Mouse (Mus musculus) limb, embryonic 14.5 days (tissue): ENCODE measurements around the gene Fam133b. TPM values are rescaled to one million over a fixed set of nuclear protein-coding genes. Genes with fewer than 3 reads are reported as not detected.
A peak's percentile ranks its signal among the peaks of the same experiment; 100 is the strongest.

Experiments
- ATAC-seq: fragments of 200-750 bp; cut with Nextera tagmentation; 2 replicates; pipeline ENCODE4 v1.8.0; 2017; ENCODE audit warnings: low read depth, moderate number of reproducible peaks, moderate TSS enrichment; ENCODE audit not compliant: low FRiP score
- DNase-seq: peaks from one replicate; pipeline ENCODE4 v3.0.0-alpha.2; 2015; ENCODE audit warnings: low spot score
- H3K27ac ChIP-seq: fragments of 300-500 bp; sonication (generic); replicated peaks from 2 replicates; pipeline ENCODE4 v1.5.1; 2014; ENCODE audit warnings: low read depth, mild to moderate bottlenecking, low read length, moderate library complexity, mixed read lengths
- H3K27me3 ChIP-seq: fragments of 300-500 bp; sonication (generic); 2 replicates; pipeline ENCODE4 v1.6.1; 2014; ENCODE audit warnings: low read length, mixed read lengths; ENCODE audit not compliant: control insufficient read depth, insufficient read depth
- H3K36me3 ChIP-seq: fragments of 300-500 bp; sonication (generic); 2 replicates; pipeline ENCODE4 v1.6.1; 2014; ENCODE audit warnings: mild to moderate bottlenecking, low read length, moderate library complexity, mixed read lengths; ENCODE audit not compliant: control insufficient read depth, insufficient read depth
- H3K4me1 ChIP-seq: fragments of 300-500 bp; sonication (generic); 2 replicates; pipeline ENCODE4 v1.6.1; 2014; ENCODE audit warnings: antibody characterized with exemption, low read length, mixed read lengths; ENCODE audit not compliant: control insufficient read depth, insufficient read depth
- H3K4me2 ChIP-seq: fragments of 300-500 bp; sonication (generic); replicated peaks from 2 replicates; pipeline ENCODE4 v1.6.1; 2014; ENCODE audit warnings: low read depth, mild to moderate bottlenecking, low read length, moderate library complexity; ENCODE audit not compliant: severe bottlenecking
- H3K4me3 ChIP-seq: fragments of 300-500 bp; sonication (generic); replicated peaks from 2 replicates; pipeline ENCODE4 v1.5.1; 2014; ENCODE audit warnings: low read length
- H3K9ac ChIP-seq: fragments of 300-500 bp; sonication (generic); 2 replicates; pipeline ENCODE4 v1.6.1; 2014; ENCODE audit warnings: mild to moderate bottlenecking, low read depth, low read length, moderate library complexity; ENCODE audit not compliant: severe bottlenecking
- H3K9me3 ChIP-seq: fragments of 300-500 bp; sonication (generic); 2 replicates; pipeline ENCODE4 v1.6.1; 2016; ENCODE audit warnings: low read length; ENCODE audit not compliant: control insufficient read depth
- POLR2A ChIP-seq: fragments of 200-500 bp; IDR thresholded peaks from 2 replicates; pipeline ENCODE4 v1.8.0; 2012; ENCODE audit warnings: inconsistent platforms, mild to moderate bottlenecking, moderate library complexity, borderline replicate concordance; ENCODE audit not compliant: insufficient read depth, insufficient read length; ENCODE audit errors: extremely low read depth
- WGBS: fragments of 180-500 bp; shearing (Covaris S2); extraction: QIAGEN DNeasy Blood & Tissue Kit; methylation state at CpG from one replicate; pipeline ENCODE4 v1.1.7; 2014; 5-methylcytosine and 5-hydroxymethylcytosine counted together
- polyA plus RNA-seq, 2 experiments: library from polyadenylated mRNA; depleted of rRNA in 1 of 2; stranded (reverse) in 1 of 2; unstranded in 1 of 2; fragments of >200 nt; fragmentation: Nextera tagmentation in 1 of 2; extraction: Ambion mirVana in 1 of 2; gene quantifications; 2 replicates each; pipeline versions ENCODE4 v1.2.1 to v1.2.3; 2012 to 2014

Fam133b gene
- polyA plus RNA-seq, 2 experiments, result 29.2 to 32.1 TPM

GRCm38 (mm10) chr5:3512584-3512983 is 31.0 kb upstream of the Fam133b start:
- Histone ChIP-seq H3K9ac (no peak overlapping the region), H3K9me3 (no peaks in the 10 kb centered on the region), H3K4me3 (no peak overlapping the region), H3K27ac (no peak overlapping the region), H3K4me1 (peaks cover 3% of the 10 kb centered on the region; the same call in 1 of the 2 replicates), H3K4me2 (no peak overlapping the region), H3K27me3 (no peaks in the 10 kb centered on the region), H3K36me3 (no peaks in the 10 kb centered on the region)
- ATAC-seq (no peak), DNase-seq (no peak)
- TF ChIP-seq POLR2A, result no peak
- whole genome bisulfite sequencing, result 47% methylated on average over 4 of the region's 4 CpGs

- WGBS, result 46% methylated on average over 8 of the region's 8 CpGs
- no peak for ATAC-seq
Measured at GRCm38 (mm10) chr5:3514901-3515311, 28.7 kb upstream of the Fam133b start.

GRCm38 (mm10) chr5:3515477-3515876 is 28.2 kb upstream of the Fam133b start:
- H3K36me3 ChIP-seq, result no peaks in the 10 kb centered on the region
- WGBS, result 89% methylated on average over 9 of the region's 9 CpGs
- no peaks in the 10 kb centered on the region for H3K9me3 ChIP-seq
- peaks cover 3% of the 10 kb centered on the region; the same call in 1 of the 2 replicates for H3K4me1 ChIP-seq
- H3K27ac ChIP-seq, result no peak overlapping the region
- no peak for ATAC-seq
- no peak overlapping the region for H3K4me3 ChIP-seq
- no peak for TF ChIP-seq POLR2A
- no peaks in the 10 kb centered on the region for H3K27me3 ChIP-seq
- H3K4me2 ChIP-seq, result no peak overlapping the region
- DNase-seq, result no peak
- H3K9ac ChIP-seq, result no peak overlapping the region

More at GRCm38 (mm10) chr5:3514901-3515311, 28.7 kb upstream of the Fam133b start:
- Histone ChIP-seq H3K9ac (no peak overlapping the region), H3K9me3 (no peaks in the 10 kb centered on the region), H3K27me3 (no peaks in the 10 kb centered on the region), H3K4me3 (no peak overlapping the region), H3K36me3 (no peaks in the 10 kb centered on the region), H3K4me2 (no peak overlapping the region), H3K27ac (no peak overlapping the region), H3K4me1 (peaks cover 3% of the 10 kb centered on the region; the same call in 1 of the 2 replicates)
- TF ChIP-seq POLR2A, result no peak
- DNase-seq, result no peak

- TF ChIP-seq POLR2A, result no peak
- DNase-seq (peak; percentile 71), ATAC-seq (no peak; the same call in 1 of the 2 replicates)
- 62% methylated on average over 9 of the region's 9 CpGs for WGBS
- no peaks in the 10 kb centered on the region for H3K4me1 ChIP-seq
- no peak overlapping the region for H3K27ac ChIP-seq
- 0 out of 2 replicates have a peak, but pooled peaks cover 5% of the 10 kb centered on the region for H3K36me3 ChIP-seq
- no peak overlapping the region for H3K4me3 ChIP-seq
- H3K9me3 ChIP-seq, result no peaks in the 10 kb centered on the region
- H3K27me3 ChIP-seq, result no peaks in the 10 kb centered on the region
- no peak overlapping the region for H3K9ac ChIP-seq
- H3K4me2 ChIP-seq, result no peak overlapping the region
Measured at GRCm38 (mm10) chr5:3516481-3517075, 27.1 kb upstream of the Fam133b start.

GRCm38 (mm10) chr5:3520493-3521359 is 22.9 kb upstream of the Fam133b start:
- ATAC-seq (no peak), DNase-seq (no peak)
- H3K27me3 ChIP-seq, result no peaks in the 10 kb centered on the region
- H3K36me3 ChIP-seq, result 0 out of 2 replicates have a peak, but pooled peaks cover 10% of the 10 kb centered on the region
- no peak for TF ChIP-seq POLR2A
- H3K4me1 ChIP-seq, result no peaks in the 10 kb centered on the region
- H3K4me2 ChIP-seq, result no peak overlapping the region
- H3K9me3 ChIP-seq, result no peaks in the 10 kb centered on the region
- H3K4me3 ChIP-seq, result no peak overlapping the region
- WGBS, result 80% methylated on average over 18 of the region's 18 CpGs
- H3K9ac ChIP-seq, result no peak overlapping the region
- no peak overlapping the region for H3K27ac ChIP-seq
